Mouse (Mus musculus) G1E (cell line): ENCODE measurements around the gene Ears2. TPM values are rescaled to one million over a fixed set of nuclear protein-coding genes. Genes with fewer than 3 reads are reported as not detected.
A peak's percentile ranks its signal among the peaks of the same experiment; 100 is the strongest.

Source experiments
- ATAC-seq: 2 replicates; pipeline ENCODE4 v1.8.0; 2016; ENCODE audit warnings: mild to moderate bottlenecking; ENCODE audit not compliant: insufficient number of reproducible peaks, poor library complexity, low FRiP score, severe bottlenecking; ENCODE audit errors: extremely low read depth
- DNase-seq: peaks from one replicate; pipeline ENCODE4 v3.0.0; 2012; ENCODE audit warnings: low spot score
- H3K27me3 ChIP-seq: 2 replicates; pipeline ENCODE4 v1.6.1; 2012; ENCODE audit warnings: mild to moderate bottlenecking, low read length, inconsistent platforms; ENCODE audit not compliant: insufficient read depth
- H3K36me3 ChIP-seq: replicated peaks from 2 replicates; pipeline ENCODE3; 2012; ENCODE audit warnings: mild to moderate bottlenecking, inconsistent platforms
- H3K4me1 ChIP-seq: 2 replicates; pipeline ENCODE4 v1.6.1; 2012; ENCODE audit warnings: low read depth, low read length, inconsistent platforms, mixed read lengths; ENCODE audit not compliant: insufficient read depth
- H3K4me3 ChIP-seq: 2 replicates; pipeline ENCODE4 v1.5.1; 2012; ENCODE audit warnings: low read depth, mild to moderate bottlenecking, inconsistent platforms, low read length, moderate library complexity, mixed read lengths
- H3K9me3 ChIP-seq: replicated peaks from 2 replicates; pipeline ENCODE4 v1.6.1; 2012; ENCODE audit warnings: inconsistent platforms
- CTCF ChIP-seq: IDR thresholded peaks from 2 replicates; pipeline ENCODE4 v1.5.1; 2012; ENCODE audit warnings: low read depth, low read length, inconsistent platforms, mixed read lengths
- GATA1 ChIP-seq: IDR thresholded peaks from 2 replicates; pipeline ENCODE4 v1.6.1; 2012; ENCODE audit warnings: borderline replicate concordance, low read length, inconsistent platforms, mixed read lengths
- GATA2 ChIP-seq: IDR thresholded peaks from 2 replicates; pipeline ENCODE4 v1.6.1; 2012; ENCODE audit warnings: low read depth, low read length, inconsistent platforms, borderline replicate concordance
- POLR2AphosphoS5 ChIP-seq: IDR thresholded peaks from 2 replicates; pipeline ENCODE4 v1.6.1; 2012; ENCODE audit warnings: low read depth, low read length, inconsistent platforms; ENCODE audit not compliant: insufficient replicate concordance
- TAL1 ChIP-seq: conservative IDR thresholded peaks from 2 replicates; pipeline ENCODE4 v1.6.1; 2012; ENCODE audit warnings: low read depth, low read length, inconsistent platforms, mixed read lengths
- polyA plus RNA-seq: library from polyadenylated mRNA; stranded (reverse); fragments of >175 nt; gene quantifications from 2 replicates; pipeline ENCODE4 v1.2.3, GENCODE M21; 2012
- total RNA-seq, 2 experiments: library from RNA; stranded (forward) in 1 of 2; stranded (reverse) in 1 of 2; fragments of 200-1000 nt in 1 of 2; fragments of >200 nt in 1 of 2; fragmentation: Nextera tagmentation in 1 of 2; gene quantifications; 2 replicates each; pipeline ENCODE4 v1.2.3; 2014 to 2017

The Ears2 gene
- total and polyA plus RNA-seq, 3 experiments, result 7.9 to 16.3 (median 12.8) TPM

GRCm38 (mm10) chr7:122020667-122021354 lies 46.3 kb downstream of the Ears2 start, which contains the start of gene Gga2:
Gga2 (minus strand) TSS chr7:122021222.
- ATAC-seq (0 out of 2 replicates have a peak, but pooled peaks have one; percentile 23), DNase-seq (peak; percentile 69)
- Histone ChIP-seq H3K4me3 (peak within 1 kb of the TSS; percentile 90), H3K27me3 (no peaks in the 10 kb centered on the region), H3K4me1 (peaks cover 70% of the 10 kb centered on the region), H3K36me3 (peaks cover 30% of the 10 kb centered on the region), H3K9me3 (no peaks in the 10 kb centered on the region)
- TF ChIP-seq GATA2, result no peak
- TF ChIP-seq TAL1, result no peak
- no peak for TF ChIP-seq POLR2AphosphoS5
- TF ChIP-seq CTCF, result no peak
- no peak for TF ChIP-seq GATA1

- Histone ChIP-seq H3K27me3 (no peaks in the 10 kb centered on the region), H3K9me3 (no peaks in the 10 kb centered on the region), H3K36me3 (peaks cover 35% of the 10 kb centered on the region), H3K4me1 (peaks cover 71% of the 10 kb centered on the region), H3K4me3 (peak overlapping the region; percentile 90)
- ATAC-seq (no peak), DNase-seq (peak; percentile 37)
- TF ChIP-seq POLR2AphosphoS5 (no peak), TAL1 (no peak), GATA2 (no peak), GATA1 (no peak), CTCF (no peak)
These were observed 46.8 kb downstream of the Ears2 start for GRCm38 (mm10) chr7:122020273-122020666.

- Histone ChIP-seq H3K4me3 (peak overlapping the region; percentile 90), H3K9me3 (no peaks in the 10 kb centered on the region), H3K27me3 (no peaks in the 10 kb centered on the region), H3K36me3 (peaks cover 48% of the 10 kb centered on the region), H3K4me1 (peaks cover 78% of the 10 kb centered on the region)
- ATAC-seq, result no peak
- TF ChIP-seq CTCF, result no peak
- TF ChIP-seq GATA2, result no peak
- TF ChIP-seq TAL1, result no peak
- TF ChIP-seq GATA1, result no peak
- no peak for TF ChIP-seq POLR2AphosphoS5
- DNase-seq, result no peak
These were observed 48.1 kb downstream of the Ears2 start for GRCm38 (mm10) chr7:122018978-122019377.

GRCm38 (mm10) chr7:122018247-122018646 lies 48.8 kb downstream of the Ears2 start:
- TF ChIP-seq GATA1 (no peak), TAL1 (peak; percentile 44), CTCF (no peak), GATA2 (no peak), POLR2AphosphoS5 (no peak)
- Histone ChIP-seq H3K27me3 (no peaks in the 10 kb centered on the region), H3K4me1 (peaks cover 80% of the 10 kb centered on the region), H3K4me3 (peak overlapping the region; percentile 90), H3K36me3 (peaks cover 55% of the 10 kb centered on the region), H3K9me3 (no peaks in the 10 kb centered on the region)
- ATAC-seq (peak; percentile 74), DNase-seq (peak; percentile 82)

GRCm38 (mm10) chr7:122015734-122016133 lies 51.3 kb downstream of the Ears2 start:
- ATAC-seq (no peak), DNase-seq (no peak)
- H3K9me3 ChIP-seq, result no peaks in the 10 kb centered on the region
- peaks cover 85% of the 10 kb centered on the region for H3K4me1 ChIP-seq
- TF ChIP-seq TAL1, result no peak
- TF ChIP-seq GATA2, result no peak
- TF ChIP-seq POLR2AphosphoS5, result no peak
- TF ChIP-seq CTCF, result no peak
- no peak for TF ChIP-seq GATA1
- H3K36me3 ChIP-seq, result peaks cover 79% of the 10 kb centered on the region
- no peaks in the 10 kb centered on the region for H3K27me3 ChIP-seq
- peak overlapping the region; percentile 55; the same call in 1 of the 2 replicates for H3K4me3 ChIP-seq

GRCm38 (mm10) chr7:122015105-122015504 lies 52.0 kb downstream of the Ears2 start:
- H3K4me3 ChIP-seq, result peak overlapping the region; percentile 55; the same call in 1 of the 2 replicates
- no peaks in the 10 kb centered on the region for H3K27me3 ChIP-seq
- H3K4me1 ChIP-seq, result peaks cover 89% of the 10 kb centered on the region
- DNase-seq, result no peak
- ATAC-seq, result peak; percentile 37; the same call in 1 of the 2 replicates
- no peaks in the 10 kb centered on the region for H3K9me3 ChIP-seq
- H3K36me3 ChIP-seq, result peaks cover 85% of the 10 kb centered on the region
- no peak for TF ChIP-seq POLR2AphosphoS5
- TF ChIP-seq GATA2, result no peak
- TF ChIP-seq GATA1, result no peak
- TF ChIP-seq CTCF, result no peak
- TF ChIP-seq TAL1, result no peak
